Mouse (Mus musculus): Measurements from ENCODE around the gene 1700037H04Rik.

DNA sequence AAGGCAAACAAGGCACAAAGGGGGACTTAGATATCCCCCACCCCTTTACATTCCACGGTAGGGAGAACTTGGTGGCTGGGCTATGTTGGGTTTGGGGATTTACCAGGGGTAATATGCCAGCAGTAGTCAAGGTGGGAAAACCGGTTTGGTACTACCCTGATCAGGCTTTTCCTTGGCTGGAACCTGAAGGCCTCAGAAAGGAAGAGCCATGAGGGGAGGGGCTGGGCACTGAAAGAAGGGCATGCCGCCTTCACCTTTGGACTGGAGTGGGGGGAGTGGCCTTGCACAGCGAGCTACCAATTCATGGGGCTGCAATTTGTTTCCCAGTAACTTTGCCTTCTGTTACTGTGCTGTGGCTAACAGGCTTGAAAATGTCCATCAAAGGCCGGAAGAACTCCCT is 16.6 kb upstream of the 1700037H04Rik start:
- TF ChIP-seq POLR2A (IDR thresholded peaks at IDR 0.05; ENCODE audit: low read depth, low read length) (no peak), CTCF (IDR thresholded peaks at IDR 0.05; ENCODE audit: extremely low read depth, insufficient read depth, insufficient read length, insufficient replicate concordance) (no peak)
